Mouse (Mus musculus) B cell, adult (primary cell): ENCODE measurements around the gene Cblc. TPM values are rescaled to one million over a fixed set of nuclear protein-coding genes. Genes with fewer than 3 reads are reported as not detected.

Source experiments
- total RNA-seq: library from RNA; stranded (reverse); gene quantifications from 4 replicates; pipeline ENCODE4 v1.2.4, GENCODE M21; 2023; ENCODE audit not compliant: inconsistent age

Gene Cblc
- 0.78 to 1.3 TPM (median 0.86 TPM) in 3 of 4 replicates, not detected in the other for total RNA-seq

DNA sequence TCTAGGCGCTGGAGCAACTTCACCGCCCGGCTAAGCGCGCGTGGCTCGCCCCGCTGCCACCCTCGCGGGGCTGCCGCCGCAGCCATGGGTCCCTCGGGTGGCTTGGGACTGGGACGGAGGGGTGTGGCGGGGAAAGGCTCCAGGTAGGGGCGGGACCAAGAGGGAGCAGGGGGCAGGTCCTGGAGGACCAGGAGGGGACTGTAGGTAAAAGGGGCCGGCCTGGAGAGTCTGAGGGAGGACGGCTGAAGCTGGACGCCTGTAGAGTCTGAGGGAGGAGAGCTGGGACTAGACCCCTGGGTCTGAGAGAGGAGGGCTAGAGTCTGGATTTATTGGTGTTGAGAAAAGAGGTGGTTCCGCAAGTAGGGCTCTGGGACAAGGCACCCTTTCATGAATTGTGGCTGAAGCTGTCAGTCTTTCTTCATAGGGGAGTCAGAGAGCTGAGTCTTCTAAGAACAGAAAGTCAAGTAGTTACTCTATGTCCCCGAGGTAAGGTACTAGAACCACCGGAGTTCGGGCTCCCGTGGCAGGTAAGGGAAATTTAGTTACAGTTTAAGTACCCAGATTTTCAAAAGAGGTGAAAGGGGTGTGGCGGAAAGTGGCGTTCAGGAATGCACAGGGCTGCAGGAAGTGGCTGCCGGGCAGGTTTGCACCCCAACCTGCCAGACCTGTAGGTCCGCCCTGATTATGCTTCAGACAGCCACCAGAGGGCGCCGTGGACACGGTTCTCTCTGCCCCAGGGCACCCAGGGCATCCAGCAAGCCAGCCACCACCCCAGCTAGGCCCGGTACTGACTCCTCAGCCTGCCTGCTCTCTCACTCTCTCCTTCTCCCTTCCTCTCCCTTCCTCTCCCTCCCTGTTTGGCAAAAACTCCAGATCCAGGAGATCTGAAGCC is at the start of gene Cblc:
Gene Cblc, minus strand, starts transcription at position 113 of the 892 bp plus-strand sequence.

DNA sequence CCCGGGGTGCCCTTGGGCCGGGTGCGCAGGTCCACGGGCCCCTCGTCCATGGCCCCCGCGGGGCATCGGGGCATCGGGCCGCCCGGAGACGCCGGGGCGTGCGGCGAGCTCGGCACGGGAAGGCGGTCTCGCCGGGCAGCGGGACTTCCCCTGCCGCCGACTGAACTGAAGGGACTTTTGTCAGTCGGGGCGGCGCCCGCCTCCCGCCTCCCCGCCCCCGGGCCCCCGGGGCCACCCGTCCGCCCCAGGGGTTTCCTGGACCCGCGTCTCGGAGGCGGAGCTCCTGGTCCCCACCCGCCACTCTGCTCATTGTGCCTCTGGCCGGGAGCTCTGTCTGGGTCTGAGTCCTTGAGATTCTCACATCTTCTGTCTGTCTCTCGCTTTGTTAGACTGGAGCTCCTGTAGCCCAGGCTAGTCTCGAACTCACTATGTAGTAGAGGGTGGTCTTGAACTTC is 26.0 kb upstream of the Cblc start, which contains the start of gene Bcl3:
Gene Bcl3, minus strand, starts transcription at position 167 of the 455 bp plus-strand sequence.

DNA sequence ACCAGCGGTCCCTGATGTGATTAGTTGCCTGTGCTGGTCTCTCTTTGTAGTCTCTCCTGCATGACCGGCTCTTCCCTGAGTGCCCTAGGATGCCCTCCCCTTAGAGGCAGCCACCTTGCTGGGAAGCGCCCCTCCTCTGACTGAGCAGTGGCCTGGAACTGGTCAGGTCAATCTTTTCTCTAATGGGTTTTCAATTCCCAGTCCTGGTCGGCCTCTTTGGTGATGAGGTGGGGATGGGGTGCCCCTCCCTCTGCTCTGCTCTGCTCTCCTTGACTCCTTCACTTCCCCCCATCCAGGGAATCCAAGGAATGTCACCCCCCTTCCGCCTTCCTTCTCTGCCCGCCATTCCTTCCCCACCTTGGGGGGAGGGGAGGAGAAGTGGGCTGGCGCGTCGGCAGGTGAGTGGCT is 25.6 kb downstream of the Cblc start, which contains the start of gene Bcam:
Gene Bcam, minus strand, starts transcription at position 33 of the 408 bp plus-strand sequence.

DNA sequence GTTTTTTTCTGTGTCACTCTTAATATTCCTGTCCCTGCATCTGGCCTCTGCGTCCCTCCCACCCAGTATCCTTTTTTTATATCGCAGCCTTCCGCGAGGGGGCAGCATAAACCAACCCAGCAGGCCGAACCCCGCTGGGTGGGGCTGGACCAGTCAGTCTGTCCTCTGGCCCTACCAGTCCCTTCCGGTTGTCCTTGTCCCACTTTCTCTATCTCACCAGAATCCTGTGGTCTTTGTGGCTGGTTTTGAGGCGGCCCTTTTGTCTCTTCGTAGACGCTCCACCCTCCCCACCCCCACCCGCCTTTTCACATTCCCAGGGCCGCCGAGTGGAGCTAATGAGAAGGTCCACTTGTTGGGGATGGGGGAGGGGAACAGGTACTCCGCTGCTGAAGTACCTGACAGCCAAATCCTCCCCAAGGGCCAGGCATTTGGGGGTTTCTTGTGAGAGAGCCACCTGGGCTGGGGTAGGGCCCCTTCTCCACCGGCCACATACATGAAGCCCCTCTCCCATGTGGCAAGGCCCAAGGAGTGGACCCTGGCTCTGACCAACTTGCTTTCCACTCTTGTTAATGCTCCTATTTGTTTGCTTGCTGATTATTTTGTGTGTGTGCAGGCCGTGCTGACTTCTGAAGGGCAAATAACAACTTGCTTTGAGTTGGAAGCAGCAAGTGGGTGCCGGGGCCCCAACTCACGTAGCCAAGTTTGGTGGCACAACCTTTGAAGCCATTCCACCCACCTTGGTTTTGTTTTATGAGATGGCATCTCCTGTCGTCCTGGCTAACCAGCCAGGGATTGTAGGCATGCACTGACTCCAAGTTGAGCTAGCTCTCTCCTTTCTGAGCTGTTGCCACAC is 46.2 kb downstream of the Cblc start, which contains the start of gene Nectin2:
Gene Nectin2, minus strand, starts transcription at position 267 of the 853 bp plus-strand sequence.

Other genes starting within 250 kb of the Cblc start
- 50.2 to 62.6 TPM (median 55.2 TPM) in 4 replicates for gene Ppp1r37, start 233.7 kb downstream of the Cblc start, total RNA-seq
- 11.5 to 13.5 TPM (median 12.6 TPM) in 4 replicates for gene Zfp296, start 219.5 kb downstream of the Cblc start, total RNA-seq
- 75.7 to 86.9 TPM (median 84.1 TPM) in 4 replicates for gene Gemin7, start 219.2 kb downstream of the Cblc start, total RNA-seq
- 100 to 118 TPM (median 109 TPM) in 4 replicates for gene Clasrp, start 192.3 kb downstream of the Cblc start, total RNA-seq
- gene Relb, start 167.4 kb downstream of the Cblc start, total RNA-seq: 110 to 121 TPM (median 118 TPM) in 4 replicates
- 75.3 to 90.5 TPM (median 78.3 TPM) in 4 replicates for gene Clptm1, start 131.8 kb downstream of the Cblc start, total RNA-seq
- gene Apoc2, start 118.9 kb downstream of the Cblc start, total RNA-seq: not detected in 4 replicates
- not detected in 4 replicates for gene Gm44805, start 115.4 kb downstream of the Cblc start, total RNA-seq
- gene Apoc4, start 115.3 kb downstream of the Cblc start, total RNA-seq: not detected in 4 replicates
- 1.9 to 4.3 TPM (median 2.0 TPM) in 3 of 4 replicates, not detected in the other for gene Apoc1, start 104.1 kb downstream of the Cblc start, total RNA-seq
- gene Apoe, start 97.6 kb downstream of the Cblc start, total RNA-seq: 84.7 to 201 TPM (median 96.1 TPM) in 4 replicates
- gene Tomm40, start 81.4 kb downstream of the Cblc start, total RNA-seq: 52.3 to 57.5 TPM (median 53.4 TPM) in 4 replicates
- gene Nectin2, start 46.3 kb downstream of the Cblc start, total RNA-seq: 0.51 TPM in 1 of 4 replicates, not detected in the others
- gene Bcam, start 25.8 kb downstream of the Cblc start, total RNA-seq: 0.27 TPM in 1 of 4 replicates, not detected in the others
- gene Bcl3, start 26.0 kb upstream of the Cblc start, total RNA-seq: 66.2 to 80.5 TPM (median 75.1 TPM) in 4 replicates
- gene Gm19345, start 55.2 kb upstream of the Cblc start, total RNA-seq: not detected in 4 replicates
- gene Ceacam16, start 64.5 kb upstream of the Cblc start, total RNA-seq: 15.4 to 22.5 TPM (median 16.2 TPM) in 4 replicates
- not detected in 4 replicates for gene Ceacam19, start 91.2 kb upstream of the Cblc start, total RNA-seq
- 15.8 to 22.5 TPM (median 19.3 TPM) in 4 replicates for gene Pvr, start 124.4 kb upstream of the Cblc start, total RNA-seq
- gene Igsf23, start 153.9 kb upstream of the Cblc start, total RNA-seq: not detected in 4 replicates
- gene Ceacam20, start 168.6 kb upstream of the Cblc start, total RNA-seq: not detected in 4 replicates
- gene Nlrp9b, start 194.7 kb upstream of the Cblc start, total RNA-seq: not detected in 4 replicates